Mouse (Mus musculus) stomach, postnatal 0 days (tissue): ENCODE data around the gene Yif1b. TPM values are rescaled to one million over a fixed set of nuclear protein-coding genes. Genes with fewer than 3 reads are reported as not detected.
A peak's percentile ranks its signal among the peaks of the same experiment; 100 is the strongest.
"Not testable (repeated sequence)": the region's sequence is repeated elsewhere in the genome, so short reads cannot be mapped to it uniquely, and the experiment has no call there.

Experiments
- ATAC-seq: fragments of 200-750 bp; cut with Nextera tagmentation; 2 replicates; pipeline ENCODE4 v1.8.0; 2017; ENCODE audit not compliant: low FRiP score, low TSS enrichment
- DNase-seq: peaks from one replicate; pipeline ENCODE4 v3.0.0-alpha.2; 2016; ENCODE audit warnings: low spot score
- H3K27ac ChIP-seq: fragments of 300-500 bp; sonication (generic); replicated peaks from 2 replicates; pipeline ENCODE4 v1.5.1; 2014; ENCODE audit warnings: mild to moderate bottlenecking, control low read depth
- H3K27me3 ChIP-seq: fragments of 300-500 bp; sonication (generic); 2 replicates; pipeline ENCODE4 v1.6.1; 2014; ENCODE audit warnings: low read length; ENCODE audit not compliant: control insufficient read depth, insufficient read depth
- H3K36me3 ChIP-seq: fragments of 300-500 bp; sonication (generic); 2 replicates; pipeline ENCODE4 v1.6.1; 2014; ENCODE audit warnings: low read length, mixed read lengths; ENCODE audit not compliant: control insufficient read depth, insufficient read depth
- H3K4me1 ChIP-seq: fragments of 300-500 bp; sonication (generic); replicated peaks from 2 replicates; pipeline ENCODE4 v1.6.1; 2014; ENCODE audit warnings: antibody characterized with exemption; ENCODE audit not compliant: control insufficient read depth, insufficient read depth
- H3K4me2 ChIP-seq: fragments of 300-500 bp; sonication (generic); replicated peaks from 2 replicates; pipeline ENCODE4 v1.6.1; 2014; ENCODE audit warnings: low read depth, mild to moderate bottlenecking, control low read depth, moderate library complexity
- H3K4me3 ChIP-seq: fragments of 300-500 bp; sonication (generic); 2 replicates; pipeline ENCODE4 v1.5.1; 2014; ENCODE audit warnings: low read depth, low read length, control low read depth
- H3K9ac ChIP-seq: fragments of 300-500 bp; sonication (generic); 2 replicates; pipeline ENCODE4 v1.6.1; 2014; ENCODE audit warnings: mild to moderate bottlenecking, low read length, control low read depth, mixed read lengths
- H3K9me3 ChIP-seq: fragments of 300-500 bp; sonication (generic); 2 replicates; pipeline ENCODE4 v1.6.1; 2016; ENCODE audit warnings: low read length; ENCODE audit not compliant: control insufficient read depth
- CTCF ChIP-seq: IDR thresholded peaks from 2 replicates; pipeline ENCODE4 v1.5.1; 2016; ENCODE audit warnings: antibody characterized with exemption, low read depth, mild to moderate bottlenecking, moderate library complexity
- EP300 ChIP-seq: optimal IDR thresholded peaks from 2 replicates; pipeline ENCODE3; 2016; ENCODE audit warnings: antibody characterized with exemption
- WGBS: fragments of 180-500 bp; shearing (Covaris S2); extraction: QIAGEN DNeasy Blood & Tissue Kit; methylation state at CpG from one replicate; pipeline ENCODE4 v1.1.7; 2014; 5-methylcytosine and 5-hydroxymethylcytosine counted together
- polyA plus RNA-seq: library from polyadenylated mRNA; unstranded; fragments of >200 nt; fragmentation: Nextera tagmentation; extraction: Ambion mirVana; gene quantifications from 2 replicates; pipeline ENCODE4 v1.2.1, GENCODE M21; 2015

Yif1b gene
- polyA plus RNA-seq, 1 experiment from 2014 or later: 74.1 TPM

- H3K4me1 ChIP-seq: no peaks in the 10 kb centered on the region
- H3K36me3 ChIP-seq: no peaks in the 10 kb centered on the region
- TF ChIP-seq EP300 (no peak), CTCF (no peak)
- WGBS: 22% methylated on average over 26 of the region's 26 CpGs
- peak overlapping the region; percentile 24 for H3K4me3 ChIP-seq
- H3K9ac ChIP-seq: no peak overlapping the region; the same call in 1 of the 2 replicates
- no peaks in the 10 kb centered on the region for H3K27me3 ChIP-seq
- peak overlapping the region; percentile 23; the same call in 1 of the 2 replicates for H3K4me2 ChIP-seq
- H3K27ac ChIP-seq: peak overlapping the region; percentile 69
- DNase-seq: no peak
- H3K9me3 ChIP-seq: 0 out of 2 replicates have a peak, but pooled peaks cover 2% of the 10 kb centered on the region
- no peak for ATAC-seq
Measured at GRCm38 (mm10) chr7:29212199-29212765, 25.8 kb upstream of the Yif1b start.

- WGBS: 28% methylated on average over 40 of the region's 40 CpGs
Measured at GRCm38 (mm10) chr7:29212775-29213560, 25.2 kb upstream of the Yif1b start.

GRCm38 (mm10) chr7:29213675-29214082 is 24.4 kb upstream of the Yif1b start, which contains the start of gene Catsperg1:
Catsperg1 (minus strand) TSS chr7:29214035.
- H3K9ac ChIP-seq: no peak within 1 kb of the TSS
- 0 out of 2 replicates have a peak, but pooled peaks cover 2% of the 10 kb centered on the region for H3K9me3 ChIP-seq
- DNase-seq (peak; percentile 31), ATAC-seq (no peak)
- no peaks in the 10 kb centered on the region for H3K4me1 ChIP-seq
- H3K27ac ChIP-seq: no peak within 1 kb of the TSS
- H3K27me3 ChIP-seq: no peaks in the 10 kb centered on the region
- H3K4me2 ChIP-seq: no peak within 1 kb of the TSS
- TF ChIP-seq EP300: no peak
- no peak for TF ChIP-seq CTCF
- no peaks in the 10 kb centered on the region for H3K36me3 ChIP-seq
- no peak within 1 kb of the TSS for H3K4me3 ChIP-seq
- 6% methylated on average over 20 of the region's 20 CpGs for WGBS

More at GRCm38 (mm10) chr7:29212775-29213560, 25.2 kb upstream of the Yif1b start:
- not testable (repeated sequence) for H3K4me2 ChIP-seq, H3K4me3 ChIP-seq, DNase-seq, H3K27ac ChIP-seq, H3K36me3 ChIP-seq, ATAC-seq, H3K27me3 ChIP-seq, H3K4me1 ChIP-seq, H3K9ac ChIP-seq, H3K9me3 ChIP-seq

- Histone ChIP-seq H3K27ac (no peak overlapping the region), H3K4me1 (no peaks in the 10 kb centered on the region), H3K27me3 (no peaks in the 10 kb centered on the region), H3K4me3 (no peak overlapping the region), H3K4me2 (no peak overlapping the region), H3K9me3 (peaks cover 3% of the 10 kb centered on the region; the same call in 1 of the 2 replicates), H3K9ac (no peak overlapping the region), H3K36me3 (no peaks in the 10 kb centered on the region)
- DNase-seq (no peak), ATAC-seq (no peak)
- TF ChIP-seq CTCF (no peak), EP300 (no peak)
- 60% methylated on average over 2 of the region's 2 CpGs for WGBS
Measured at GRCm38 (mm10) chr7:29214236-29214635, 23.9 kb upstream of the Yif1b start.

- no peak for DNase-seq
- Histone ChIP-seq H3K4me3 (no peak overlapping the region), H3K4me1 (no peaks in the 10 kb centered on the region), H3K36me3 (no peaks in the 10 kb centered on the region), H3K9me3 (peaks cover 9% of the 10 kb centered on the region; the same call in 1 of the 2 replicates), H3K4me2 (no peak overlapping the region), H3K9ac (no peak overlapping the region), H3K27ac (no peak overlapping the region), H3K27me3 (no peaks in the 10 kb centered on the region)
- no peak for TF ChIP-seq CTCF
- no peak for TF ChIP-seq EP300
- ATAC-seq: no peak
- 48% methylated on average over 15 of the region's 15 CpGs for WGBS
Measured at GRCm38 (mm10) chr7:29214846-29215245, 23.3 kb upstream of the Yif1b start.
